Mouse (Mus musculus): ENCODE data around the gene Mttp.

DNA sequence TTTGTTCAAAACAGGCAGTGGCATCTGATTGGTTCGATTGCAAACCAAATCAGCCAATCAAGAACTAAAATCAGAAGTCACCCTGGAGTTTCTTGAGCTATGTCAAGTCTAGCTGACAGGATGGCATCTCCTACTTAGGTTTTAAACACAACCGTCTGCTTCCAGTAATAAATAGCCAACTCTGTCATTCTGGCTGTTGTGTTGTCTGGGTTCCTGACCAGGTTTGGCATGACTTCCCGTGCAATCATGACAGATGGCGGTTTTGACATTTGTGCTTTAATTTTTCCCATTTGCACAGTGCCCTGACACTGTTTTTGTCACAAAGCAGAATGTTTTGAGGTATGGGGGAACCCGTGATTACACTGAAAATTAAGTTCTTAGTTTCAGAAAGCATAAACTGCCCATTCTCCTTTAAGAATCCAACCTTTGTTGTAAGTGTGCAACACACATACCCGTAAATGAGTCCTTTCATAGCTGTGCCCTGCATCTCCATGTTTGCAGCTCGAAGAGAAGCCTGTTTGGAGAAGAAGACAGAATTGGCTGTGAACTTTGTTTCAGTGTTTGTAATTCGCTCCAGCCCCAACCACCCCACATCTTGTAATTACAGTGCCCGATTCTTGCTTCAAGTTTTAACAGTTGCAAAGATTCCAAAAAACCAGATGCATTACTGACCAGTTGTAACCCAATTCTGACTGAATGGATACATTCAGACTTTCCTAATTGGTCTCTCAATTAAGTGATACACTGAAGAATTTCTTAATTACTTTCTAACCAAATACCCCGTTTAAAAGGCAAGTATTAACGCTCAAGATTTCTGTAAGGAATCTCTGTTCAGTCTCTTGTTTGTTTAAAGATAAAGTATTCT, 67.1 kb downstream of the Mttp start:
- TF ChIP-seq CTCF (IDR thresholded peaks at IDR 0.05; ENCODE audit: control insufficient read depth, insufficient read depth, insufficient read length) (no peak), USF1 (IDR thresholded peaks at IDR 0.05; ENCODE audit: low read depth) (no peak), FOSL1 (IDR thresholded peaks at IDR 0.05; ENCODE audit: insufficient read depth, low read length, poor library complexity, severe bottlenecking) (no peak), MAX (IDR thresholded peaks at IDR 0.05) (no peak)
